Mouse (Mus musculus): ENCODE data around the gene Pdp2.
"Not testable (repeated sequence)": the region's sequence is repeated elsewhere in the genome, so short reads cannot be mapped to it uniquely, and the experiment has no call there.

Pdp2 gene

GRCm38 (mm10) chr8:104633156-104633744 is 42.0 kb downstream of the Pdp2 start:
- DNase-seq (ENCODE audit: low spot score): no peak

GRCm38 (mm10) chr8:104635004-104635710 is 43.9 kb downstream of the Pdp2 start:
- DNase-seq (ENCODE audit: low spot score): no peak

GRCm38 (mm10) chr8:104638010-104638409 is 46.8 kb downstream of the Pdp2 start:
- no peak for DNase-seq (ENCODE audit: low spot score)

- no peak for DNase-seq (ENCODE audit: low spot score)
These were observed 49.0 kb downstream of the Pdp2 start for GRCm38 (mm10) chr8:104640241-104640640.

GRCm38 (mm10) chr8:104640831-104641370 is 49.6 kb downstream of the Pdp2 start:
- DNase-seq (ENCODE audit: low spot score): no peak

- DNase-seq (ENCODE audit: low spot score): peak; percentile 76
These were observed 50.4 kb downstream of the Pdp2 start, which contains the start of gene Ciao2b for GRCm38 (mm10) chr8:104641426-104642323. Ciao2b (minus strand) TSS chr8:104641965.

GRCm38 (mm10) chr8:104642324-104642654 is 51.0 kb downstream of the Pdp2 start:
- DNase-seq (ENCODE audit: low spot score): no peak

- not testable (repeated sequence) for DNase-seq (ENCODE audit: low spot score)
These were observed 52.9 kb downstream of the Pdp2 start for GRCm38 (mm10) chr8:104644187-104644586.
